Mouse (Mus musculus) embryonic fibroblast, embryonic 13.5 days (primary cell): ENCODE measurements at regions not wholly inside any gene's neighbourhood (a gene's known extent, or its start where the extent isn't known, plus 50 kb on each side); places are given as distances from the start of the nearest gene placed in this dataset.

Source experiments
- CTCF ChIP-seq: IDR thresholded peaks from 2 replicates; pipeline ENCODE4 v1.5.1; 2011; ENCODE audit warnings: mild to moderate bottlenecking, control low read depth, low read length, moderate library complexity, borderline replicate concordance; ENCODE audit not compliant: insufficient read depth
- POLR2A ChIP-seq: IDR thresholded peaks from 2 replicates; pipeline ENCODE4 v1.6.1; 2011; ENCODE audit warnings: low read depth, mild to moderate bottlenecking, control low read depth, low read length, moderate library complexity

GRCm38 (mm10) chr1:56076757-56077156 is 560.5 kb downstream of the Hsfy2 start:
- no peak for TF ChIP-seq CTCF
- no peak for TF ChIP-seq POLR2A
